Mouse (Mus musculus) kidney, adult 11 months (tissue): ENCODE measurements around the gene Fam131a.
"Not testable (repeated sequence)": the region's sequence is repeated elsewhere in the genome, so short reads cannot be mapped to it uniquely, and the experiment has no call there.

ENCODE experiments used
- DNase-seq: peaks from one replicate; pipeline ENCODE4 v3.0.0; 2022

Fam131a gene

GRCm38 (mm10) chr16:20693111-20693701, at the start of gene Fam131a:
Gene Fam131a, plus strand, starts transcription at chr16:20693241.
- peak; percentile 81 for DNase-seq

GRCm38 (mm10) chr16:20643911-20644310, 49.1 kb upstream of the Fam131a start:
- DNase-seq = no peak

GRCm38 (mm10) chr16:20651076-20651946, 41.7 kb upstream of the Fam131a start, which contains the start of gene Psmd2:
Gene Psmd2, plus strand, starts transcription at chr16:20651652.
- DNase-seq = peak; percentile 94

- no peak for DNase-seq
Measured at GRCm38 (mm10) chr16:20651947-20652310, 41.1 kb upstream of the Fam131a start.

GRCm38 (mm10) chr16:20653315-20653714, 39.7 kb upstream of the Fam131a start:
- no peak for DNase-seq

- DNase-seq = no peak
Measured at GRCm38 (mm10) chr16:20657661-20658060, 35.4 kb upstream of the Fam131a start.

- not testable (repeated sequence) for DNase-seq
Measured at GRCm38 (mm10) chr16:20668013-20668412, 25.0 kb upstream of the Fam131a start, which contains the start of gene Eif4g1. Gene Eif4g1, plus strand, starts transcription at chr16:20668313.

- no peak for DNase-seq
Measured at GRCm38 (mm10) chr16:20670291-20670690, 22.8 kb upstream of the Fam131a start.

- no peak for DNase-seq
Measured at GRCm38 (mm10) chr16:20671886-20672285, 21.2 kb upstream of the Fam131a start.

GRCm38 (mm10) chr16:20672500-20672902, 20.5 kb upstream of the Fam131a start:
- peak; percentile 97 for DNase-seq

- peak; percentile 45 for DNase-seq
Measured at GRCm38 (mm10) chr16:20672965-20673705, 19.9 kb upstream of the Fam131a start.

GRCm38 (mm10) chr16:20673706-20674303, 19.2 kb upstream of the Fam131a start:
- peak; percentile 80 for DNase-seq

GRCm38 (mm10) chr16:20675213-20675612, 17.8 kb upstream of the Fam131a start:
- DNase-seq = no peak

- no peak for DNase-seq
Measured at GRCm38 (mm10) chr16:20676702-20677101, 16.3 kb upstream of the Fam131a start.

GRCm38 (mm10) chr16:20677380-20677779, 15.7 kb upstream of the Fam131a start:
- no peak for DNase-seq

GRCm38 (mm10) chr16:20677974-20678675, 14.9 kb upstream of the Fam131a start:
- peak; percentile 82 for DNase-seq

GRCm38 (mm10) chr16:20690774-20691173, 2.3 kb upstream of the Fam131a start:
- DNase-seq = no peak

GRCm38 (mm10) chr16:20691617-20692016, 1.4 kb upstream of the Fam131a start:
- no peak for DNase-seq

GRCm38 (mm10) chr16:20692241-20692965, 638 bp upstream of the Fam131a start:
- DNase-seq = no peak

- DNase-seq = no peak
Measured at GRCm38 (mm10) chr16:20694781-20695180, 1.7 kb downstream of the Fam131a start.

- DNase-seq = peak; percentile 76
Measured at GRCm38 (mm10) chr16:20695622-20696323, 2.7 kb downstream of the Fam131a start.
